Mouse (Mus musculus) CH12F3 (cell line): ENCODE results near the gene Gucy2f.

ENCODE experiments used
- in situ Hi-C: fragments of 300-500 bp; cut with MboI; formaldehyde crosslinking; loops from 2 replicates; pipeline ENCODE4 v1.14.3; 2020; ENCODE audit warnings: low sequenced_read_pairs

Gucy2f gene

GRCm38 (mm10) chrX:142196831-142197230 is at the start of gene Gucy2f:
Gene Gucy2f (minus strand): TSS chrX:142196931.
- in situ Hi-C loops: loop anchor here (10.0 to 25.0 kb wide), 2 partner anchors 118 to 615 kb away; no protein-coding TSS in a partner anchor

DNA sequence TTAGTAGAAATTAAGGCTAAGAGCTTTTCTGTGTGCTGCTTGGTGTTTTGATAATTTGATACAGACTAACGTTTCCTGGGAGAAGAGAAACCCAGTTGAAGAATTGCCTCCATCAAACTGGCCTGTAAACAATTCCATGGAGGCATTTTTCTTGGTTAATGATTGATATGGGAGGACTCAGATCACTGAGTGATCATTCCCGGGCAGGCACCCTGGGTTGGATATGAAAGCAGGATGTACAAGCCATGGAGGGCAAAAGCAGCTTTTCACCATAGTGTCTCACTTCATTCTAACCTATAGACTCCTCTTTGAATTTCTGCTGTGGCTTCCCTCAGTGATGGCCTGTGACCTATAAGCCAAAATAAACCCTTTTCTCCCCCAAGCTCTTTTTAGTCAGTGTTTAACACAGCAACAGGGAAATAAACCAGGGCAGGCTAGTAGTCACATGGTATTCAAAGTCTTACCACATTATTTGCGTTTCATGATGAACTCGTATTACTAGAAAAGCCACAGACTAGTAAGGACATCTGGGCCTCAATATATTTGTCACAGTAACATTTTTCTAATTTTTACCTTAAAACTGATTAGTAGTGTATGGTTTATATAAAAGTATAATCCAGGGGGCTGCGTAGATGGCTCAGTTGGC is 49.1 kb upstream of the Gucy2f start:
- in situ Hi-C loops: loop anchor here (25.0 kb wide), 1 partner anchor 291 kb away; no protein-coding TSS in a partner anchor

- in situ Hi-C loops: loop anchor here (25.0 kb wide), 1 partner anchor 300 kb away; no protein-coding TSS in a partner anchor
These were observed 40.4 kb upstream of the Gucy2f start for GRCm38 (mm10) chrX:142237101-142237500.

DNA sequence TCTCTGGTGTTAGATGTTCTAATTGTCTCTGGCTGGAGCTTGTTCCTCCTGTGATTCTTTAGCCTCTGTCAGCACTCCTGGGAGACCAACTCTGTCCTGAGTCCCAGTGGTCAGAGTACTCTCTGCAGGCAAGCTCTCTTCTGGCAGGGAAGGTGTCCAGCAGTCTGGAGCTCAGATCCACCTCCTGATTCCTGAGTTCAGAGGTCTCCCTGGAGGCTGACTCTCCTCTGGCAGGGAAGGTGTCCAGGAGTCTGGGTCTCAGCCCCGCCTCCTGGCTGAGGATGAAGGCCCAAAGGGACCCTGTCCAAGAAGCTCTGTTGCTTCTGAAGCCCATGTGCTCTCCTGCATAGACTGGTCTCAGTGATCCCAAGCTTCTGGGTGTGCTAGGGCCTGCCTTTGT is 39.4 kb upstream of the Gucy2f start:
- in situ Hi-C loops: loop anchor here (25.0 kb wide), 1 partner anchor 301 kb away; no protein-coding TSS in a partner anchor

GRCm38 (mm10) chrX:142228769-142229158 is 32.0 kb upstream of the Gucy2f start:
- in situ Hi-C loops: loop anchor here (25.0 kb wide), 1 partner anchor 309 kb away; no protein-coding TSS in a partner anchor

DNA sequence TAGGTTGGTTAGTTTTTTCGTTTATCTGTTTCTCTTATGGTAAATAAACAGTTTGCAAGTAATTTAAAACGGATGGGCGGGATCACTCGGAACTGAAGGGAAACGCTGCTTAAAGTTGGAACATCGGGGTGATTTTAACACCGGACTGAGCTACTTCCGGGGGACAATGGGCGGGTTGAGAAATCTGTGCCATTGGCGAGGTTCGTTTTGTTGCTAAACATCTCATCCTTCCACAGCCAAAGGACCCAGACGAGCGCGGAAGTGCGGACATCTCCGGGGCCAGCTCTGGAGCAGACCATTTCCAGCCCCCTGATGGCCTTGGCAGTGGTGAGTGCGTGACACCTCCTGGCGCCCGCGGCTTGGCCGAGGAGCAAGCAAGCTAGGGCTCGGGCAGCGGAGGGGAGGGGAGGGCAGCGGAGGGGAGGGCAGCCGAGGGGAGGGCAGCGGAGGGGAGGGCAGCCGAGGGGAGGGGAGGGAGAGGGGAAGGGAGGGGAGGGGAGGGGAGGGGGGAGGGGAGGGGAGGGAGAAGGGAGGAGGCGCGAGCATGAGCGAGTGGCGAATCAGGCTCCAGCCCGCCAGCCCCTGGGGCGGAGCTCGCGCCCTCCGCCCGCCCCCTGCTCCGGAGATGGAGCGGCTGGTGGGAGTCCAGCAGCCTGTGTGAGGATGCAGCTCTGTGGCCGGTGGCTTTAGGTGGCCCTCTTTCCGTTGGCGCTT is 31.5 kb upstream of the Gucy2f start:
- in situ Hi-C loops: loop anchor here (25.0 kb wide), 1 partner anchor 309 kb away; no protein-coding TSS in a partner anchor

GRCm38 (mm10) chrX:142227398-142228054 is 30.8 kb upstream of the Gucy2f start:
- in situ Hi-C loops: loop anchor here (25.0 kb wide), 1 partner anchor 310 kb away; no protein-coding TSS in a partner anchor

DNA sequence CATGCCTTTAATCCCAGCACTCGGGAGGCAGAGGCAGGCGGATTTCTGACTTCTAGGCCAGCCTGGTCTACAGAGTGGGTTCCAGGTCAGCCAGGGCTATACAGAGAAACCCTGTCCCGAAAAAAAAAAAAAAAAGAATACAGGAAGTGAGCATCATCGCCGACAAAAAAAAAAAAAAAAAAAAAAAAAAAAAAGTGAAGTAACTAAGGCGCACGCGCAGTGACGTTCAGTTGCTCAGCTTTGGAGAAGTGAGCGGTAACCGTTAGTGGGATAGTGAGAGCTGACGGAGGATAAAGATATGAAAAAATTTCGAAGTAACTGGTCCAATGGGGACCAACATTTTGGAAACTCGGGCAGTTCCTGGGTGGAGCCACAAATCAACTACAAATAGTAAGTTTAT is 29.8 kb upstream of the Gucy2f start, which contains the start of gene Nxt2:
Gene Nxt2, plus strand, starts transcription at position 229 of the 400 bp plus-strand sequence.
- in situ Hi-C loops: loop anchor here (25.0 kb wide), 1 partner anchor 311 kb away; no protein-coding TSS in a partner anchor

GRCm38 (mm10) chrX:142200295-142200694 is 3.6 kb upstream of the Gucy2f start:
- in situ Hi-C loops: no loop called here

- in situ Hi-C loops: loop anchor here (10.0 to 25.0 kb wide), 2 partner anchors 119 to 617 kb away; no protein-coding TSS in a partner anchor
These were observed 1.2 kb downstream of the Gucy2f start for GRCm38 (mm10) chrX:142195551-142195950.

GRCm38 (mm10) chrX:142194420-142194819 is 2.3 kb downstream of the Gucy2f start:
- in situ Hi-C loops: loop anchor here (10.0 to 25.0 kb wide), 2 partner anchors 120 to 618 kb away; no protein-coding TSS in a partner anchor

- in situ Hi-C loops: loop anchor here (10.0 to 25.0 kb wide), 2 partner anchors 124 to 622 kb away; no protein-coding TSS in a partner anchor
These were observed 6.4 kb downstream of the Gucy2f start for GRCm38 (mm10) chrX:142190355-142190754.

DNA sequence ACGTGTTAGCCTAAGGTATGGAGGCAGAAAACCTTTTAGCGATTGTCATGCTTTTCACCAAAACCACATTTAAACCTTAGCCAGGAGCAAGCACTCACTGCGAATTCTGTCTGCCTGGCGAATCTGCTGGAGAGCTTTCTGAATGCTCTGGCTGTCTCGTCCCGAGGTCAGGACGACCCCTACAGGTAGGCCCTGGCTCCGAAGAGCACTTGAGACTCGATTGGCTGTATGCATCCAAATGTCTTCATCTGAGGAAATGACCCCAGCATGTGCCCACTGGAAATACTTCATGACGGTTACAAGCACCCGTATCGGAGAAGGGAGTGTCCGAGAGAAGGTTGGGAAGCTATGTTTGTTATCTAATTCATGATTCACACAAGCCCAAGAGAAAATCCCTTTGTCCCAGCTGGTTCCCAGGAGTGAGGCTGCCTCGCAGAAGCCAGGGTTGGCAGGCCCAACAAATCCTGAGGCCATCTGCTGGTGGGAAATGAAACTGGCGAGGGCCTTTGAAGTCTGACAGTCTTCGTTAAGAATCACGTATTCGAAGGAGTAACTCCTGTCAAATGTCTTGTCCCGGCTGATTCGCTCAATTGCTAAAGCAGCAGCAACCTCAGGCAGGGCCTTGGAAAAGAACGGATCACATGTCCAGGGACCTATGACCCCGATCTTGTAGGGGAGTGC is 7.6 kb downstream of the Gucy2f start:
- in situ Hi-C loops: loop anchor here (25.0 kb wide), 1 partner anchor 623 kb away; no protein-coding TSS in a partner anchor

DNA sequence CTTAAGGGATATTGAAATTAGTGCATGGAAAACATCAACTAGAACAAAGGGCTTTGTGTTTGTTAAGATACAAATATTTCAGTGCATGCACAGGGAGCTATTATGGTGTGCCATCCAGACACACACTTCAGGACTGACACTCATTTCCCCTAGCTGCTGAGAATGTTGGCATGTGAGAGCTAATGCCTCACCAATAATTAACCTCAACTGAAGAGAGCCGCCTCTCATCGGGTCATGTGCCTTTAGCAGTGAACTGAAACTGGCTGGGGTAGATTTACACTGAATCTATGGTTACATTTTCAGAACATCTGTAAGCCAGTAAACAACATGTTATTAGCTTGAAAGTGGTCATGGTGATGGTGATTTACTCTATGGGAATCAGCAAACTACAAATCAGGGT is 14.7 kb downstream of the Gucy2f start:
- in situ Hi-C loops: loop anchor here (25.0 kb wide), 1 partner anchor 630 kb away; no protein-coding TSS in a partner anchor

DNA sequence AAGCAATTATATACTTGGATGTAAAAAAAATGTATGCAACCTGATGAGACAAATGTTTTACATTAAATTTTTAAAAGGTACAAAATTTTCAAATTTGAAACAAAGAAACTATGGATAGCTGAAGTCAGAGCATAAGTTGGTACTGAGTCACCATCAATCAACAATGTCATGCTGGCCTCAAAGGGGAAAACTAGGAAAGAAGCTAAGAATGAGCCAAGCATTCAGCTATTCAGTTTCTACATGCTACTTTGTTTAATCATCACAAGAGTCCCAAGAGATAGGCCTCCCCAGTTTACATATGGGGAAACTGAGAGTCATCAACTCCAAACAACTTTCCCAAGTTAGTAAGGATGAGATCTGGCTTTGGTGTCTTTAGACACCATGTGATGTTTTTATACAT is 19.8 kb downstream of the Gucy2f start:
- in situ Hi-C loops: loop anchor here (25.0 kb wide), 1 partner anchor 635 kb away; no protein-coding TSS in a partner anchor

- in situ Hi-C loops: no loop called here
These were observed 81.0 kb downstream of the Gucy2f start for GRCm38 (mm10) chrX:142115779-142116178.

- in situ Hi-C loops: no loop called here
These were observed 85.5 kb downstream of the Gucy2f start for GRCm38 (mm10) chrX:142111236-142111635.

DNA sequence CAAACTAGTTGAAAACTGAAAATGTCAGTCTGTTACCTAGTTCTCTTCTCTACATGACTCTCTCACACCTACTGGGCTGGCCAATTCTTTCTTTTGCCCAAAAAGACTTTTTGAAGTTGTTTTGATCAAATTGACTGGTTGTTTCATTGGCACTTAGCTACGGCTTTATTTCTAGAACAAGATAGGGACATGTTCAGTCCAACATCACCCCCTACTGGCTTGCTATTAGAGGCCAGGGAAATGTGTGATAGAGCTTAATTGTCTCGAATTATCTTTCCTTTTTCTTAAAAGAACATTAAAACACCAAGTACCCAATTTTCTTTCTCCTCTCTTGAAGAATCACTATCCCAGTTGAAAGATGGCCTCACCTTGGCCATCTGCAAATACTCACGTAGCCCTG is 99.8 kb downstream of the Gucy2f start:
- in situ Hi-C loops: no loop called here

GRCm38 (mm10) chrX:142095579-142095978 is 101.2 kb downstream of the Gucy2f start:
- in situ Hi-C loops: no loop called here

DNA sequence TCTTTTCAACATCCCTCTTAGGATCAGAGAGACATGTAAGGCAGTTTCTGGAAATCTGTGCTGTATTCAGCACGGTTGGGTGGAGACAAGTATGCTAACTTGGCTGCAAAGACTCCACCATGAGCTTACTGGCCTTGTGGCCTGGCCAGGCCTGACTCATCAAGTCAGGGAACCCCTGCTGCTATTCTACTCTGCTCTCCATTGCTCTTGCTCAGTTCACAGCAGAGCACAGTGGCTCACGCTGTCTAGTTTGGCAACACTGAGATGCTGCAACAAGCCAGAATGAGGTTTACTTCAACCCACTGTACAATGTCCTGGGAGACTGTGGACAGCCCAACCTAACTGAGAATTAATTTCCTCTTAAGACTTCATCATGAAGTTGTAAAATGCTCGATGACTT is 134.1 kb downstream of the Gucy2f start:
- in situ Hi-C loops: no loop called here
